Mouse (Mus musculus): Measurements from ENCODE around the gene Aagab. TPM values are rescaled to one million over a fixed set of nuclear protein-coding genes. Genes with fewer than 3 reads are reported as not detected.

Aagab gene
- polyA plus RNA-seq, 1 experiment from 2014 or later, result 54.3 TPM

DNA sequence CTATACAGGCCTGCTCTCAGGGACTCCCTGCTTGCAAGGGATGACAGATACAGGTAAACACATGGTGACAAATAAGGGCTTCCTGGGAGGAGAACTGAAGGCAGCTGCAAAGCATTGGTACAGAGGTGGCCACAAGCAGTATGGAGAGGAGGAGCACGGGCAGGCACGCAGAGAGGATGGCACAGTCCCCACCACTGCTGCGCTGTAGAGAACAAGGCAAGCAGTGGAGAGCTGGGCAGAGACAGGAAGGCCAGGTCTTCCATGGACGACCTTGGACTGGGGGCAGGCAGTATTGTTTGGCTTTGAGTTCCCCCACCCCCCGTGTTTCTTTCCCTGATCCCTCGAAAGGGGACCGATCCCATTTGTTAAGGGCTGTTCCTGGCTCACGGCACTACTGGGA lies 42.6 kb downstream of the Aagab start:
- H3K4me3 ChIP-seq (ENCODE audit: low read depth, low read length), result no peak overlapping the region
- H3K4me2 ChIP-seq (ENCODE audit: low read depth), result no peak overlapping the region
- H3K27me3 ChIP-seq (ENCODE audit: control insufficient read depth, insufficient read depth, low read length), result no peaks in the 10 kb centered on the region
- no peak overlapping the region for H3K27ac ChIP-seq (ENCODE audit: low read depth, low read length)
- DNase-seq (ENCODE audit: low spot score) (no peak), ATAC-seq (ENCODE audit: insufficient read depth, low FRiP score, low TSS enrichment) (no peak)
- H3K9ac ChIP-seq (ENCODE audit: low read length), result no peak overlapping the region
- H3K36me3 ChIP-seq (ENCODE audit: control insufficient read depth, insufficient read depth, low read length), result peaks cover 10% of the 10 kb centered on the region
- H3K9me3 ChIP-seq (ENCODE audit: control insufficient read depth, low read length), result no peaks in the 10 kb centered on the region
- 85% methylated on average over 8 of the region's 8 CpGs for WGBS
- no peaks in the 10 kb centered on the region for H3K4me1 ChIP-seq (ENCODE audit: control insufficient read depth, insufficient read depth, low read length)

- no peak overlapping the region for H3K27ac ChIP-seq (ENCODE audit: low read depth, low read length)
- no peaks in the 10 kb centered on the region for H3K27me3 ChIP-seq (ENCODE audit: control insufficient read depth, insufficient read depth, low read length)
- H3K9me3 ChIP-seq (ENCODE audit: control insufficient read depth, low read length), result no peaks in the 10 kb centered on the region
- H3K36me3 ChIP-seq (ENCODE audit: control insufficient read depth, insufficient read depth, low read length), result peaks cover 10% of the 10 kb centered on the region
- no peaks in the 10 kb centered on the region for H3K4me1 ChIP-seq (ENCODE audit: control insufficient read depth, insufficient read depth, low read length)
- H3K4me2 ChIP-seq (ENCODE audit: low read depth), result no peak overlapping the region
- no peak overlapping the region for H3K4me3 ChIP-seq (ENCODE audit: low read depth, low read length)
- ATAC-seq (ENCODE audit: insufficient read depth, low FRiP score, low TSS enrichment), result no peak
- H3K9ac ChIP-seq (ENCODE audit: low read length), result no peak overlapping the region
- 86% methylated on average over 9 of the region's 9 CpGs for WGBS
- no peak for DNase-seq (ENCODE audit: low spot score)
Observed at GRCm38 (mm10) chr9:63647581-63648519, 45.4 kb downstream of the Aagab start.

GRCm38 (mm10) chr9:63648520-63648918 lies 46.1 kb downstream of the Aagab start:
- no peaks in the 10 kb centered on the region for H3K4me1 ChIP-seq (ENCODE audit: control insufficient read depth, insufficient read depth, low read length)
- peaks cover 12% of the 10 kb centered on the region for H3K36me3 ChIP-seq (ENCODE audit: control insufficient read depth, insufficient read depth, low read length)

DNA sequence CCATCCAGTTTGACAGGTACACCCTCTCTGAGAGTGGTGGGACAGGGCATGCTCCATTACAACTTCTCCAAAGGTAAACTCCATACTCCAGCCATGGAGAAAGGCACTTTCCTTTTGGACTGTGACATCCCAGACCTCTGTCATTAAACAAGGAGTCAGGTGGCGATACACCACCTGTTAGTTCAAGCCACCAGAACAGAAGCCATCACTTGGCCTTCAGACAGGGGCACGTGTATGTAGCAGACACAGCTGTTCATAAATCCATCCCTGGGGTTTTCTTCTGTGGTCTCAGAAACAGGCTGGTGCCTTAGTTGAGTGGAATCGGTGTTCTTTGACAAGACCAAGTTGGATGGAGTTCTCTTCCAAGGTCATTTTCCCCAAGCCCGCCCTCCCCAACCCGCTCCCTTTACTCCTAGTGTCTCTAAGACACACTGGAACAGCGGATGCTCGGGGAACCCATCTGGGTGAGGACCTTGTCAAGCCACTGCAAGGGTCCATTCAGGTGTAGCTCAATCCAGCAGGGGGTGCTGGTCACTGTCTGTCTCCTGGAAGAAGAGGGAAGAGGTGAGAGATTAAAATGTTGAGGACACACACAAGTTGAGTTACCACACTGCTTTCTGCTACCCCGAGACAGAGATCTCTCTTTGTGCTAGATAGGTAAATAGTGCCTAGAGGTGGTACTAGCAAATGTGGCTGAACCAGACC lies 47.5 kb downstream of the Aagab start:
- H3K36me3 ChIP-seq (ENCODE audit: control insufficient read depth, insufficient read depth, low read length), result peaks cover 12% of the 10 kb centered on the region
- no peak for ATAC-seq (ENCODE audit: insufficient read depth, low FRiP score, low TSS enrichment)
- 89% methylated on average over 8 of the region's 8 CpGs for WGBS

More at GRCm38 (mm10) chr9:63648520-63648918, 46.1 kb downstream of the Aagab start:
- no peaks in the 10 kb centered on the region for H3K27me3 ChIP-seq (ENCODE audit: control insufficient read depth, insufficient read depth, low read length)
- no peak overlapping the region for H3K27ac ChIP-seq (ENCODE audit: low read depth, low read length)
- 87% methylated on average over 9 of the region's 9 CpGs for WGBS
- DNase-seq (ENCODE audit: low spot score) (no peak), ATAC-seq (ENCODE audit: insufficient read depth, low FRiP score, low TSS enrichment) (no peak)
- no peak overlapping the region for H3K4me3 ChIP-seq (ENCODE audit: low read depth, low read length)
- no peak overlapping the region for H3K4me2 ChIP-seq (ENCODE audit: low read depth)
- no peaks in the 10 kb centered on the region for H3K9me3 ChIP-seq (ENCODE audit: control insufficient read depth, low read length)
- H3K9ac ChIP-seq (ENCODE audit: low read length), result no peak overlapping the region

GRCm38 (mm10) chr9:63650905-63651304 lies 48.4 kb downstream of the Aagab start:
- peaks cover 12% of the 10 kb centered on the region for H3K36me3 ChIP-seq (ENCODE audit: control insufficient read depth, insufficient read depth, low read length)

More for the DNA sequence above, 47.5 kb downstream of the Aagab start:
- Histone ChIP-seq H3K4me2 (ENCODE audit: low read depth) (no peak overlapping the region), H3K9ac (ENCODE audit: low read length) (no peak overlapping the region), H3K27ac (ENCODE audit: low read depth, low read length) (no peak overlapping the region), H3K9me3 (ENCODE audit: control insufficient read depth, low read length) (no peaks in the 10 kb centered on the region), H3K27me3 (ENCODE audit: control insufficient read depth, insufficient read depth, low read length) (no peaks in the 10 kb centered on the region), H3K4me1 (ENCODE audit: control insufficient read depth, insufficient read depth, low read length) (peaks cover 3% of the 10 kb centered on the region; the same call in 1 of the 2 replicates), H3K4me3 (ENCODE audit: low read depth, low read length) (no peak overlapping the region)
- DNase-seq (ENCODE audit: low spot score), result no peak

DNA sequence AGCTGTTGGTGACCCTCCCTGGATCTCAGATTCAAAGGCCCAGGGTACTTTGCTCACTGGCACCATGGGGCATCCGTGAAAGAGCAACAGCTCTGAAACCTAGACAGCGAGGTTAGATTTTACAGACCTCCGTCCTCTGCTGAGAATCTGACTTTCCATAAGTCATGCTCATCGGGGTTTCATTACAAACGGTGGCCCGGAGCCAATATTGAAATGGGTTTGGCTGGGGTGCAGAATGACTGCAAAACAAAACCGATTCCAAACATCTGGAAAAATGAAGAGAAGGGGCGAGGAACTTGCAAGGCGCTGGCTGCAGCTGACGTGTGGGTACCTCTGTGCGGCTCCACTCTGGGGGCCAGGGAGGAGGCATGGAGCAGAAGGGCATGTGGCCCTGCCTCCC lies 49.1 kb downstream of the Aagab start:
- no peak for DNase-seq (ENCODE audit: low spot score)
- Histone ChIP-seq H3K4me2 (ENCODE audit: low read depth) (no peak overlapping the region), H3K4me3 (ENCODE audit: low read depth, low read length) (no peak overlapping the region), H3K36me3 (ENCODE audit: control insufficient read depth, insufficient read depth, low read length) (peaks cover 12% of the 10 kb centered on the region), H3K9ac (ENCODE audit: low read length) (no peak overlapping the region), H3K9me3 (ENCODE audit: control insufficient read depth, low read length) (no peaks in the 10 kb centered on the region), H3K27me3 (ENCODE audit: control insufficient read depth, insufficient read depth, low read length) (no peaks in the 10 kb centered on the region), H3K27ac (ENCODE audit: low read depth, low read length) (no peak overlapping the region), H3K4me1 (ENCODE audit: control insufficient read depth, insufficient read depth, low read length) (peaks cover 3% of the 10 kb centered on the region; the same call in 1 of the 2 replicates)
- 86% methylated on average over 11 of the region's 11 CpGs for WGBS
- no peak for ATAC-seq (ENCODE audit: insufficient read depth, low FRiP score, low TSS enrichment)

More at GRCm38 (mm10) chr9:63650905-63651304, 48.4 kb downstream of the Aagab start:
- Histone ChIP-seq H3K27me3 (ENCODE audit: control insufficient read depth, insufficient read depth, low read length) (no peaks in the 10 kb centered on the region), H3K9me3 (ENCODE audit: control insufficient read depth, low read length) (no peaks in the 10 kb centered on the region), H3K4me1 (ENCODE audit: control insufficient read depth, insufficient read depth, low read length) (peaks cover 3% of the 10 kb centered on the region; the same call in 1 of the 2 replicates), H3K4me2 (ENCODE audit: low read depth) (no peak overlapping the region), H3K27ac (ENCODE audit: low read depth, low read length) (no peak overlapping the region), H3K4me3 (ENCODE audit: low read depth, low read length) (no peak overlapping the region), H3K9ac (ENCODE audit: low read length) (no peak overlapping the region)
- DNase-seq (ENCODE audit: low spot score) (no peak), ATAC-seq (ENCODE audit: insufficient read depth, low FRiP score, low TSS enrichment) (no peak)
- WGBS, result 89% methylated on average over 14 of the region's 14 CpGs

DNA sequence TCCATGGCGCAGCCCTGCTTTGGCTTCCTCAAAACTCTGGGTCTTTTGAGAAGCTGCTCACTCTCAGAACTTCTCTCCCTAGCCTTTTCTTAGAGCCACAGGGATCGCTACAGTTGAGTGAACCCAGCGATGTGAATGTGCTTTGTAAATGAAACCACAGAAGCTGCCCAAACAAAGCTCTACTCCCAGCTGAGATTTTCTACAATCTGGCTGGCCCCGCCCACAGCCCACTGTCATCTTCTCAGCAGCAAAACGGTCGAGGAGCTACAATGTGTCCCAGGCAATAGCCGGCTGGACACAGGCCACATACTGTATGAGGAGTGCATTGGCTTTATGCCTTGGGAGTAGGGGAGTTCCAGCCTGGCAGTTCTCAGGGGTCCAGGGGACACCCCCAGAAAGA lies 51.2 kb downstream of the Aagab start:
- no peaks in the 10 kb centered on the region for H3K27me3 ChIP-seq (ENCODE audit: control insufficient read depth, insufficient read depth, low read length)
- DNase-seq (ENCODE audit: low spot score) (peak; percentile 37), ATAC-seq (ENCODE audit: insufficient read depth, low FRiP score, low TSS enrichment) (no peak)
- no peak overlapping the region for H3K27ac ChIP-seq (ENCODE audit: low read depth, low read length)
- H3K4me1 ChIP-seq (ENCODE audit: control insufficient read depth, insufficient read depth, low read length), result peaks cover 3% of the 10 kb centered on the region; the same call in 1 of the 2 replicates
- no peak overlapping the region for H3K4me3 ChIP-seq (ENCODE audit: low read depth, low read length)
- H3K9me3 ChIP-seq (ENCODE audit: control insufficient read depth, low read length), result no peaks in the 10 kb centered on the region
- peaks cover 7% of the 10 kb centered on the region for H3K36me3 ChIP-seq (ENCODE audit: control insufficient read depth, insufficient read depth, low read length)
- WGBS, result 43% methylated on average over 7 of the region's 7 CpGs
- H3K4me2 ChIP-seq (ENCODE audit: low read depth), result no peak overlapping the region
- no peak overlapping the region for H3K9ac ChIP-seq (ENCODE audit: low read length)

- 96% methylated on average over 8 of the region's 8 CpGs for WGBS
- Histone ChIP-seq H3K9ac (ENCODE audit: low read length) (no peak overlapping the region), H3K36me3 (ENCODE audit: control insufficient read depth, insufficient read depth, low read length) (peaks cover 2% of the 10 kb centered on the region; the same call in 1 of the 2 replicates), H3K4me3 (ENCODE audit: low read depth, low read length) (no peak overlapping the region), H3K9me3 (ENCODE audit: control insufficient read depth, low read length) (no peaks in the 10 kb centered on the region), H3K27ac (ENCODE audit: low read depth, low read length) (no peak overlapping the region), H3K27me3 (ENCODE audit: control insufficient read depth, insufficient read depth, low read length) (no peaks in the 10 kb centered on the region), H3K4me1 (ENCODE audit: control insufficient read depth, insufficient read depth, low read length) (peaks cover 3% of the 10 kb centered on the region; the same call in 1 of the 2 replicates), H3K4me2 (ENCODE audit: low read depth) (no peak overlapping the region)
- no peak for ATAC-seq (ENCODE audit: insufficient read depth, low FRiP score, low TSS enrichment)
- DNase-seq (ENCODE audit: low spot score), result no peak
Observed at GRCm38 (mm10) chr9:63654575-63654974, 52.1 kb downstream of the Aagab start.
